Mouse (Mus musculus): Measurements from ENCODE around the gene Fam25c. TPM values are rescaled to one million over a fixed set of nuclear protein-coding genes. Genes with fewer than 3 reads are reported as not detected.
"Not testable (repeated sequence)": the region's sequence is repeated elsewhere in the genome, so short reads cannot be mapped to it uniquely, and the experiment has no call there.

Fam25c gene
- polyA plus RNA-seq, 1 experiment = 5.7 TPM

- Histone ChIP-seq H3K4me3 (ENCODE audit: low read depth, low read length) (no peak overlapping the region), H3K4me1 (ENCODE audit: control insufficient read depth, insufficient read depth, low read length) (peaks cover 1% of the 10 kb centered on the region), H3K9ac (ENCODE audit: low read depth, poor library complexity, severe bottlenecking) (no peak overlapping the region), H3K9me3 (replicated peaks; ENCODE audit: control insufficient read depth, insufficient read depth, low read length, poor library complexity, severe bottlenecking) (peaks cover 16% of the 10 kb centered on the region), H3K27me3 (ENCODE audit: control insufficient read depth, insufficient read depth, low read length, poor library complexity, severe bottlenecking) (no peaks in the 10 kb centered on the region), H3K27ac (ENCODE audit: insufficient read depth, low read length) (no peak overlapping the region), H3K36me3 (ENCODE audit: control insufficient read depth, insufficient read depth, low read length, poor library complexity, severe bottlenecking) (peaks cover 61% of the 10 kb centered on the region)
- no peak for TF ChIP-seq CTCF (IDR thresholded peaks at IDR 0.05; ENCODE audit: low read depth, low read length)
- TF ChIP-seq EP300 (IDR thresholded peaks at IDR 0.05; ENCODE audit: insufficient read depth, low read depth, low read length) = no peak
- TF ChIP-seq POLR2A (IDR thresholded peaks at IDR 0.05; ENCODE audit: insufficient read depth, low read length) = no peak
Observed at GRCm38 (mm10) chr14:34318113-34318512, 37.1 kb downstream of the Fam25c start.

- TF ChIP-seq POLR2A (IDR thresholded peaks at IDR 0.05; ENCODE audit: insufficient read depth, low read length) (no peak), CTCF (IDR thresholded peaks at IDR 0.05; ENCODE audit: low read depth, low read length) (no peak), EP300 (IDR thresholded peaks at IDR 0.05; ENCODE audit: insufficient read depth, low read depth, low read length) (no peak)
- peaks cover 1% of the 10 kb centered on the region for H3K4me1 ChIP-seq (ENCODE audit: control insufficient read depth, insufficient read depth, low read length)
- no peaks in the 10 kb centered on the region for H3K27me3 ChIP-seq (ENCODE audit: control insufficient read depth, insufficient read depth, low read length, poor library complexity, severe bottlenecking)
- H3K9me3 ChIP-seq (replicated peaks; ENCODE audit: control insufficient read depth, insufficient read depth, low read length, poor library complexity, severe bottlenecking) = peaks cover 16% of the 10 kb centered on the region
- H3K27ac ChIP-seq (ENCODE audit: insufficient read depth, low read length) = no peak overlapping the region
- H3K9ac ChIP-seq (ENCODE audit: low read depth, poor library complexity, severe bottlenecking) = no peak overlapping the region
- no peak overlapping the region for H3K4me3 ChIP-seq (ENCODE audit: low read depth, low read length)
- H3K36me3 ChIP-seq (ENCODE audit: control insufficient read depth, insufficient read depth, low read length, poor library complexity, severe bottlenecking) = peaks cover 60% of the 10 kb centered on the region
Observed at GRCm38 (mm10) chr14:34317431-34317830, 37.8 kb downstream of the Fam25c start.

DNA sequence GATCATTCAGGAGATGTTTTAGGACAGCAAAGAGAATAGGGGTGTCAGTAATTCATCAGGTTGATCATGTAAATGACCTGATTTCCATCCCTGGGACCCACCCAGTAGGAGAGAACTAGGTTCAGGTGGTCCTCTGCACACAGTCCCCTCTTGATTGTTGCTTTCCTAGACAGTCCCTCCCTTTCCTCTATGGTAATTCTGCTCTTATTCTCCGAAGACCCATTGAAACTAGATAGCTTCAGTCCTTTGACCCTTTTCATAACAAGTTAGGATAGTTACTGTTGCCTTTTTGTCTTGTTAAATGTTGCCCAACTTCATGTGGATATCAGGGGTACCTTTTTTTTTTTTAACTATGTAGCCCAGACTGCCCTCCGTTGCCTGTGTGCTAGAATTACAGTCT, 38.9 kb downstream of the Fam25c start:
- Histone ChIP-seq H3K4me1 (ENCODE audit: control insufficient read depth, insufficient read depth, low read length) (peaks cover 1% of the 10 kb centered on the region), H3K9me3 (replicated peaks; ENCODE audit: control insufficient read depth, insufficient read depth, low read length, poor library complexity, severe bottlenecking) (peaks cover 16% of the 10 kb centered on the region)

GRCm38 (mm10) chr14:34314796-34315195, 40.4 kb downstream of the Fam25c start:
- Histone ChIP-seq H3K4me3 (ENCODE audit: low read depth, low read length) (no peak overlapping the region), H3K9ac (ENCODE audit: low read depth, poor library complexity, severe bottlenecking) (no peak overlapping the region), H3K27ac (ENCODE audit: insufficient read depth, low read length) (no peak overlapping the region), H3K27me3 (ENCODE audit: control insufficient read depth, insufficient read depth, low read length, poor library complexity, severe bottlenecking) (no peaks in the 10 kb centered on the region), H3K4me1 (ENCODE audit: control insufficient read depth, insufficient read depth, low read length) (peaks cover 1% of the 10 kb centered on the region), H3K36me3 (ENCODE audit: control insufficient read depth, insufficient read depth, low read length, poor library complexity, severe bottlenecking) (peaks cover 45% of the 10 kb centered on the region), H3K9me3 (replicated peaks; ENCODE audit: control insufficient read depth, insufficient read depth, low read length, poor library complexity, severe bottlenecking) (peaks cover 5% of the 10 kb centered on the region)
- no peak for TF ChIP-seq EP300 (IDR thresholded peaks at IDR 0.05; ENCODE audit: insufficient read depth, low read depth, low read length)
- TF ChIP-seq POLR2A (IDR thresholded peaks at IDR 0.05; ENCODE audit: insufficient read depth, low read length) = no peak
- no peak for TF ChIP-seq CTCF (IDR thresholded peaks at IDR 0.05; ENCODE audit: low read depth, low read length)

More for the DNA sequence above, 38.9 kb downstream of the Fam25c start:
- TF ChIP-seq EP300 (IDR thresholded peaks at IDR 0.05; ENCODE audit: insufficient read depth, low read depth, low read length) (no peak), CTCF (IDR thresholded peaks at IDR 0.05; ENCODE audit: low read depth, low read length) (no peak), POLR2A (IDR thresholded peaks at IDR 0.05; ENCODE audit: insufficient read depth, low read length) (no peak)
- H3K36me3 ChIP-seq (ENCODE audit: control insufficient read depth, insufficient read depth, low read length, poor library complexity, severe bottlenecking) = peaks cover 56% of the 10 kb centered on the region
- no peaks in the 10 kb centered on the region for H3K27me3 ChIP-seq (ENCODE audit: control insufficient read depth, insufficient read depth, low read length, poor library complexity, severe bottlenecking)
- peak overlapping the region; percentile 19; the same call in 1 of the 2 replicates for H3K27ac ChIP-seq (ENCODE audit: insufficient read depth, low read length)
- H3K4me3 ChIP-seq (ENCODE audit: low read depth, low read length) = no peak overlapping the region
- no peak overlapping the region for H3K9ac ChIP-seq (ENCODE audit: low read depth, poor library complexity, severe bottlenecking)

GRCm38 (mm10) chr14:34314383-34314782, 40.9 kb downstream of the Fam25c start:
- peak overlapping the region; percentile 10; the same call in 1 of the 2 replicates for H3K27ac ChIP-seq (ENCODE audit: insufficient read depth, low read length)
- not testable (repeated sequence) for H3K27me3 ChIP-seq (ENCODE audit: control insufficient read depth, insufficient read depth, low read length, poor library complexity, severe bottlenecking); H3K4me1 ChIP-seq (ENCODE audit: control insufficient read depth, insufficient read depth, low read length); H3K9me3 ChIP-seq (replicated peaks; ENCODE audit: control insufficient read depth, insufficient read depth, low read length, poor library complexity, severe bottlenecking)
- peak overlapping the region; percentile 90 for H3K9ac ChIP-seq (ENCODE audit: low read depth, poor library complexity, severe bottlenecking)
- peak overlapping the region; percentile 41 for H3K4me3 ChIP-seq (ENCODE audit: low read depth, low read length)
- H3K36me3 ChIP-seq (ENCODE audit: control insufficient read depth, insufficient read depth, low read length, poor library complexity, severe bottlenecking) = peaks cover 41% of the 10 kb centered on the region

DNA sequence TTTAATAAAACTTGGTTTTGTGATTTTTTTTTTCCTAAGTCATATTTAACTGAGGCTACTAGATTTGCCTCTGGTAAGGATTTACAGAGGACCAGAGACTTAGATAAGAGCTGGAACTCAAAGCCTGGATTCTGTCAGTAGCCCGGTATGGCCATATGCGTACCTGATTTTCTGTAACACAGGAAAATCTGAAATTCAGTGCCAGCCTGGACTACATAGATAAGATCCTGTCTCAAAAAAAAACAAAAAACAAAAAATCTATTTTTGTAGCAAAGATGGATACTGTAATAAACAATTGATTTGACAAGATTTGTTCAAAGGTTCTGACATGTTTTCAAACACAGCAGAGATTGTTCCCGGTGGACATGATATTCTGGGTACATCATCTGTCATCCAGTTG, 41.6 kb downstream of the Fam25c start:
- no peaks in the 10 kb centered on the region for H3K9me3 ChIP-seq (replicated peaks; ENCODE audit: control insufficient read depth, insufficient read depth, low read length, poor library complexity, severe bottlenecking)
- TF ChIP-seq CTCF (IDR thresholded peaks at IDR 0.05; ENCODE audit: low read depth, low read length) (no peak), POLR2A (IDR thresholded peaks at IDR 0.05; ENCODE audit: insufficient read depth, low read length) (no peak), EP300 (IDR thresholded peaks at IDR 0.05; ENCODE audit: insufficient read depth, low read depth, low read length) (no peak)
- no peaks in the 10 kb centered on the region for H3K27me3 ChIP-seq (ENCODE audit: control insufficient read depth, insufficient read depth, low read length, poor library complexity, severe bottlenecking)
- peak overlapping the region; percentile 41; the same call in 1 of the 2 replicates for H3K4me3 ChIP-seq (ENCODE audit: low read depth, low read length)
- H3K36me3 ChIP-seq (ENCODE audit: control insufficient read depth, insufficient read depth, low read length, poor library complexity, severe bottlenecking) = peaks cover 35% of the 10 kb centered on the region
- peak overlapping the region; percentile 90 for H3K9ac ChIP-seq (ENCODE audit: low read depth, poor library complexity, severe bottlenecking)
- H3K27ac ChIP-seq (ENCODE audit: insufficient read depth, low read length) = peak overlapping the region; percentile 82; the same call in 1 of the 2 replicates
- H3K4me1 ChIP-seq (ENCODE audit: control insufficient read depth, insufficient read depth, low read length) = peaks cover 1% of the 10 kb centered on the region

All from ES-Bruce4 (cell line).